Mouse (Mus musculus): Measurements from ENCODE around the gene Eid1. TPM values are rescaled to one million over a fixed set of nuclear protein-coding genes. Genes with fewer than 3 reads are reported as not detected.
A peak's percentile ranks its signal among the peaks of the same experiment; 100 is the strongest.

Gene Eid1
- polyA plus RNA-seq, 1 experiment from 2014 or later, result 397 TPM

- no peak for ATAC-seq (replicated peaks)
- 79% methylated on average over 9 of the region's 9 CpGs for WGBS
These were observed 8.9 kb downstream of the Eid1 start for GRCm38 (mm10) chr2:125681811-125682210.

GRCm38 (mm10) chr2:125683895-125684294, 11.0 kb downstream of the Eid1 start:
- ATAC-seq (replicated peaks), result no peak
- Histone ChIP-seq H3K4me3 (no peak overlapping the region), H3K4me2 (no peak overlapping the region), H3K9ac (no peak overlapping the region), H3K27ac (no peak overlapping the region), H3K36me3 (replicated peaks) (no peaks in the 10 kb centered on the region), H3K9me3 (no peaks in the 10 kb centered on the region), H3K27me3 (replicated peaks) (no peaks in the 10 kb centered on the region), H3K4me1 (0 out of 2 replicates have a peak, but pooled peaks cover 3% of the 10 kb centered on the region)
- 88% methylated on average over 7 of the region's 7 CpGs for WGBS

More at GRCm38 (mm10) chr2:125681811-125682210, 8.9 kb downstream of the Eid1 start:
- Histone ChIP-seq H3K27me3 (replicated peaks) (no peaks in the 10 kb centered on the region), H3K27ac (no peak overlapping the region), H3K4me1 (0 out of 2 replicates have a peak, but pooled peaks cover 3% of the 10 kb centered on the region), H3K9me3 (no peaks in the 10 kb centered on the region), H3K4me3 (no peak overlapping the region), H3K36me3 (replicated peaks) (no peaks in the 10 kb centered on the region), H3K4me2 (no peak overlapping the region), H3K9ac (no peak overlapping the region)

DNA sequence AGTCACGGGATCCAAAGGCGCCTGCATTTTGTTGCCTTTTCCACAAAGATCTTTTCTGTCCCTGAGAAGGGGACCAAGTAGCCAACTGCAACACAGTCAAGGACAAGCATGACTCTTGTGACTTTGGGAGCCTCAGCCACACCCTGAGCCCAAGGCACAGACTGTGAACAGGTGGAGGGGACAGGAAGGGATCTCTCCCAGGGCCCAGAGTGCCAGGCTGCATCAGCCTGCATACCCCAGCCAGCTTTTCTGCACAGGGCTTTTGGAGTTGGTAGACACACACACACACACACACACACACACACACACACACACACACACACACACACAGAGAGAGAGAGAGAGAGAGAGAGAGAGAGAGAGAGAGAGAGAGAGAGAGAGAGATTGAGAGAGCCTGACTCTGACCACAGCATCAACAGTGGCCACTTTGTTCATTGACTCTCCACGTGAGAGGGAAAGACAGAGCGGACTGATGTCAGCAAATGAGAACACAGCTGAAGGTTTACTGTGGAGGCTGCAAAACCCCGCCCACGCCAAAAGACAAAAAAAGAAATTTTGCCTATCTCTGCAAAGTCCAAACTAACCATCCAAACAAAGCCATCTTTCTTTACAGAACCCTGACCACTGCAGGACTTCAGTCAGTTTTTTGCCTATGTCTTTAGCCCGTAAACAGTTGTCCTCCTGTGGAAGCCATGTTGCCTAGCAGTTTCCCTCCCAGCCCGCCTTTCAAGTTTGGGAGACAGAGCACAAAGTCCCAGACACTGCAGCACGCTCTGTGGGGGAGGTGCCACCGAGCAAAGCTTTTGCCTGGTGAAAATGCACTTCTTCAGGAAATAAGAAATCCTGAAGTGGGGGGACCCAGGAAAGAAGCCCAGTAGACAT, 11.9 kb downstream of the Eid1 start:
- no peak overlapping the region for H3K4me2 ChIP-seq
- no peaks in the 10 kb centered on the region for H3K27me3 ChIP-seq (replicated peaks)
- H3K9ac ChIP-seq, result no peak overlapping the region
- WGBS, result 59% methylated on average over 10 of the region's 10 CpGs
- no peaks in the 10 kb centered on the region for H3K36me3 ChIP-seq (replicated peaks)
- ATAC-seq (replicated peaks), result no peak
- H3K9me3 ChIP-seq, result no peaks in the 10 kb centered on the region
- H3K4me1 ChIP-seq, result 0 out of 2 replicates have a peak, but pooled peaks cover 3% of the 10 kb centered on the region
- no peak overlapping the region for H3K27ac ChIP-seq
- H3K4me3 ChIP-seq, result no peak overlapping the region

DNA sequence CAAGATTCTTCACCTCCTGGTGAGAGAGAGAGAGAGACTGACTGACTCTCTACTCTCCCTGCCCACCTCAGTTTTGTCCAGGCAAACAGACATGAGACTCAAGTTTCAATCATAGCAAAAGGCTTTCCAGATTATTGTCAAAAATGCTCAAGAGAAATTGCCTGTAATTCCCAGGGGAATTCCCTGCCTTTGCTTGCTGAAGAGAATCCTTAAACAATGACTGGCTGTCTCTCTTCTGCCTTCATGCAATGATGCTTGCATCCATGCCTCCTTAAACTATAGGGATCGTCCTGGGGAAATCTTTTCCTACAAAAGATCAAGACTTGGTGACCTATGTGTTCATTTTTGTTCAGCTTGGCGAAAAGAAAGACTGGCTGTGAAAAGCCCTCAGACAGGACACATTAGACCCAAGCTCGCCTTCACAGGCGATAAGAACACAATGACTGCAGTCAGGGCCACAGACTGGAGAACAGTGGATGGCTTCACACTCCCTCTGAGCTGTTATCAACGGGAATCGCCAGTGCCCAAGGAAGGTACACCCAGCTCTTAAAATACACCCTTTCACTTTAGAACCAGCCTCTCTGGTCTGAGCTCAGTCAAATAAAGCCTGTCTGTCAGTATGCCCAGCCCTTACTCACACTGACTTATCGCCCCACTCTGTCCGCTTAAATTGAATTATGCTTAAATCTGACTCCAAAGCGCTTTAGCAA, 12.7 kb downstream of the Eid1 start:
- no peak overlapping the region for H3K9ac ChIP-seq
- H3K27ac ChIP-seq, result no peak overlapping the region
- ATAC-seq (replicated peaks), result no peak
- 0 out of 2 replicates have a peak, but pooled peaks cover 3% of the 10 kb centered on the region for H3K4me1 ChIP-seq
- H3K9me3 ChIP-seq, result no peaks in the 10 kb centered on the region
- 49% methylated on average over 9 of the region's 9 CpGs for WGBS
- H3K27me3 ChIP-seq (replicated peaks), result no peaks in the 10 kb centered on the region
- no peak overlapping the region for H3K4me2 ChIP-seq
- H3K4me3 ChIP-seq, result no peak overlapping the region
- no peaks in the 10 kb centered on the region for H3K36me3 ChIP-seq (replicated peaks)

- Histone ChIP-seq H3K9me3 (no peaks in the 10 kb centered on the region), H3K9ac (no peak overlapping the region), H3K4me2 (no peak overlapping the region), H3K27me3 (replicated peaks) (no peaks in the 10 kb centered on the region), H3K27ac (no peak overlapping the region), H3K4me1 (no peaks in the 10 kb centered on the region), H3K36me3 (replicated peaks) (no peaks in the 10 kb centered on the region), H3K4me3 (no peak overlapping the region)
- ATAC-seq (replicated peaks), result no peak
- 86% methylated on average over 2 of the region's 2 CpGs for WGBS
These were observed 19.1 kb downstream of the Eid1 start for GRCm38 (mm10) chr2:125692010-125692409.

DNA sequence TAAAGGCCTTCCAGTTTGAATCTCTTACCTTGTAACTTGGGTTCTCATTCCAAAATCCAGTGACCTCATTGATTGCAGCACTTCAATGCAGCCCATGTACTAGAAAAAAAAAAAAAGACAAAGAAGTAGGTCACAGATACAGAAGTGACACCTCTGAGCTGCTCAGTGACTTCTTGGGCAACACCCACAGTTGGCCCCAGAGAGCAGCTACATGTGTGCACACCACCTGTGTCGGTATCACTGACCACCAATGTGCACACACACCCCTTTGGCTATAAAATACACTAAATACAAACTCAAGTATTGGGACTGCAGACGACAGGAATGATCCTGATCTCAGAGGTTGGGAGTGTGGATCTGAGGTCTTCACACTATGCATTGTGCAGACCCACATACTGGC, 21.9 kb downstream of the Eid1 start:
- ATAC-seq (replicated peaks), result no peak
- WGBS, result 77% methylated on average over 2 of the region's 2 CpGs
- no peak overlapping the region for H3K4me3 ChIP-seq
- H3K9me3 ChIP-seq, result no peaks in the 10 kb centered on the region
- no peak overlapping the region for H3K9ac ChIP-seq
- no peaks in the 10 kb centered on the region for H3K4me1 ChIP-seq
- H3K36me3 ChIP-seq (replicated peaks), result no peaks in the 10 kb centered on the region
- H3K27me3 ChIP-seq (replicated peaks), result no peaks in the 10 kb centered on the region
- H3K4me2 ChIP-seq, result no peak overlapping the region
- no peak overlapping the region for H3K27ac ChIP-seq

- 44% methylated on average over 2 of the region's 2 CpGs for WGBS
- Histone ChIP-seq H3K9ac (no peak overlapping the region), H3K4me2 (no peak overlapping the region), H3K4me1 (no peaks in the 10 kb centered on the region), H3K9me3 (no peaks in the 10 kb centered on the region), H3K27ac (no peak overlapping the region), H3K27me3 (replicated peaks) (no peaks in the 10 kb centered on the region), H3K4me3 (no peak overlapping the region), H3K36me3 (replicated peaks) (no peaks in the 10 kb centered on the region)
- ATAC-seq (replicated peaks), result no peak
These were observed 23.3 kb downstream of the Eid1 start for GRCm38 (mm10) chr2:125696219-125696618.

- Histone ChIP-seq H3K27ac (no peak overlapping the region), H3K36me3 (replicated peaks) (no peaks in the 10 kb centered on the region), H3K9me3 (no peaks in the 10 kb centered on the region), H3K4me1 (peaks cover 7% of the 10 kb centered on the region), H3K9ac (no peak overlapping the region), H3K4me3 (no peak overlapping the region), H3K4me2 (no peak overlapping the region), H3K27me3 (replicated peaks) (no peaks in the 10 kb centered on the region)
- WGBS, result 93% methylated on average over 2 of the region's 2 CpGs
- no peak for ATAC-seq (replicated peaks)
These were observed 28.7 kb downstream of the Eid1 start for GRCm38 (mm10) chr2:125701606-125702005.

GRCm38 (mm10) chr2:125702851-125703250, 30.0 kb downstream of the Eid1 start:
- H3K4me1 ChIP-seq, result peaks cover 7% of the 10 kb centered on the region
- H3K9me3 ChIP-seq, result no peaks in the 10 kb centered on the region
- no peak overlapping the region for H3K27ac ChIP-seq
- no peak overlapping the region for H3K4me3 ChIP-seq
- no peaks in the 10 kb centered on the region for H3K36me3 ChIP-seq (replicated peaks)
- H3K4me2 ChIP-seq, result no peak overlapping the region
- WGBS, result 84% methylated on average over 2 of the region's 2 CpGs
- ATAC-seq (replicated peaks), result no peak
- H3K9ac ChIP-seq, result no peak overlapping the region
- H3K27me3 ChIP-seq (replicated peaks), result no peaks in the 10 kb centered on the region

- Histone ChIP-seq H3K4me1 (peaks cover 7% of the 10 kb centered on the region), H3K36me3 (replicated peaks) (no peaks in the 10 kb centered on the region), H3K9me3 (no peaks in the 10 kb centered on the region), H3K4me3 (no peak overlapping the region), H3K27me3 (replicated peaks) (no peaks in the 10 kb centered on the region), H3K9ac (no peak overlapping the region), H3K4me2 (no peak overlapping the region), H3K27ac (0 out of 2 replicates have a peak overlapping the region, but pooled peaks have one; percentile 10)
- WGBS, result 27% methylated on average over 12 of the region's 12 CpGs
- peak; percentile 85 for ATAC-seq (replicated peaks)
These were observed 32.2 kb downstream of the Eid1 start for GRCm38 (mm10) chr2:125704907-125705631.

DNA sequence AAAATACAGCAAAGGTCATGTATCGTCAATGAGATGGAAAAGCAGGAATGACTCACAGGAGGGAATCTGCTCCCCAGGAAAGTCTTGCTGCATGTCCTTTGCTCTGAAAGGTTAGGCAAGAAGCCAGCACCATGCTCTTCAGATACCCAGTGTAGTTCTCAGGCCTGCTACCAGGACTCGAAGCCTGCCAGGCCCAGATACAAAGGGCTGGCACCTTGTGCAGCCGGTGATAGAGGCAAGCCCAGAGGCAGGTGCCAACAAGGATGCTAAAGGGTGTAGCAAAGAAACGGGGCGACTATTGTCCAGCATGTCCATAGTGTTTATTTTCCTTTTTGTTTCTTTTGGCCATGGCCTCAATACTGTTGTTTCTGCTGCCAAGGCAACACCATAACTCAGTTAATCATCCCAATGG, 33.6 kb downstream of the Eid1 start:
- no peak for ATAC-seq (replicated peaks)
- WGBS, result 63% methylated on average over 5 of the region's 5 CpGs

GRCm38 (mm10) chr2:125716599-125716998, 43.7 kb downstream of the Eid1 start:
- Histone ChIP-seq H3K4me2 (no peak overlapping the region), H3K9me3 (no peaks in the 10 kb centered on the region), H3K4me1 (no peaks in the 10 kb centered on the region), H3K4me3 (no peak overlapping the region), H3K36me3 (replicated peaks) (no peaks in the 10 kb centered on the region), H3K27me3 (replicated peaks) (peaks cover 4% of the 10 kb centered on the region), H3K9ac (no peak overlapping the region), H3K27ac (no peak overlapping the region)
- no peak for ATAC-seq (replicated peaks)
- 85% methylated on average over 8 of the region's 8 CpGs for WGBS

More for the DNA sequence above, 33.6 kb downstream of the Eid1 start:
- peaks cover 7% of the 10 kb centered on the region for H3K4me1 ChIP-seq
- no peak overlapping the region for H3K9ac ChIP-seq
- H3K9me3 ChIP-seq, result no peaks in the 10 kb centered on the region
- no peaks in the 10 kb centered on the region for H3K27me3 ChIP-seq (replicated peaks)
- no peak overlapping the region for H3K4me3 ChIP-seq
- no peak overlapping the region for H3K27ac ChIP-seq
- H3K36me3 ChIP-seq (replicated peaks), result no peaks in the 10 kb centered on the region
- H3K4me2 ChIP-seq, result no peak overlapping the region
